Mouse (Mus musculus): Measurements from ENCODE around the gene Xrra1.

GRCm38 (mm10) chr7:99894478-99894877 is 35.6 kb downstream of the Xrra1 start:
- TF ChIP-seq CTCF (IDR thresholded peaks at IDR 0.05; ENCODE audit: low read depth): no peak
- no peak for TF ChIP-seq EP300 (IDR thresholded peaks at IDR 0.05; ENCODE audit: low read depth)

Data from liver, embryonic 14.5 days (tissue).